Mouse (Mus musculus): ENCODE results near the gene Grip1. TPM values are rescaled to one million over a fixed set of nuclear protein-coding genes. Genes with fewer than 3 reads are reported as not detected.

Grip1 gene
- total RNA-seq, 1 experiment from 2014 or later: not detected

DNA sequence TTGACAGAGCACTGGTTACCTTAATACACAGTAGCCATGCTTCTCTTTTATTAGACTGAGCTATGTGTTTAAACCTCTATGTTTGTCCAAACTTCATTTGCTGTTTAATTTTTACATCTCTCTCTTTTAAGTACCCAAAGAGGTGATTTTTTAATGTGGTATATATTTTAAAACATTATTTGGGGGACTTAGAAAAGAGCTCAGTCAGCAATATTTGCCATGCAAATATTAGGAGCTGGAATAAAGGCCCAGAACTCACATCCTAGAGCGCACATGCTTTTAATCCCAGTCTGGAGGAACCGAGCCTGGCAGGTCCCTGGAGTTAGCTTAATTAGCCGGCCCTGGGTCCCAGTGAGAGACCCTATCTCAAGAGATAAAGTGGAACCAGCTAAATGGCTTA, 507.3 kb downstream of the Grip1 start:
- no peak for ATAC-seq (ENCODE audit: extremely low read depth, insufficient number of reproducible peaks, low FRiP score, poor library complexity, severe bottlenecking)

DNA sequence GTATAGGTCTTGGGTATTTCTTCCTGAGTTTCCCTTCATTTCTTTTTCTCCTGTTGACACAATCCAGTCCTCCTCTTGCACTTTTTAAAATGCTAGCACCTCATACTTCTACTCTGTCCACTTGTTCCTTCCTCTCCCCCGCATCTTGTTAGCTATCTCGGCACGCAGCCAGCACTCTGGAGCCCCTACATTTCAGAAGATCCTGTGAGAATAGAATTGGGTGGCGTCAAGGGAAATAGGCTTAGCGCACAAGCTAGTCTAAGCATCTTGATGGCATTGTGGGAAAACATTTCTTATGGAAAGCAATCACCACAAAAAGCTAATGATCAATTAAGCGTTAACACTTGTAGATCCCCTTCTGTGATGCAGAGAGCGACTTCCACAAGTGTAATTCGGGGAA, 512.7 kb downstream of the Grip1 start:
- ATAC-seq (ENCODE audit: extremely low read depth, insufficient number of reproducible peaks, low FRiP score, poor library complexity, severe bottlenecking): no peak

DNA sequence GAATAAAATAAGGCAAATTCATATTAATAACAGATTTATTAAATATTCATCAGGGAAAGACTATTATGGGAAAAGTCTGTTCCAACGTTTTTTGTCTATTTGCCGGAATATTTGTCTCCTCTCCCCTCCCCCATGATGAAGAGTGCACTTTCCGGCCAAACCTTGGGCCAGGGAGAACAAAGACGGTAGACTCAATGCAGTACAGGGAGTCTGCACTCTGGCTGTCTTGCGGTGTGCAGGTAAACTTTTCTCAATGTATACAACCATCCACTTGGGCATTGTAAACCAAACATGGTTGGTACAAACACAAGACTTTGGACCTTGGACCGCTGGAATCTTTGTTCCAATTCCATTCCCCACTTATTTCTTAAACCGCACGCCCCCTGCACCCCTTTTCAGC, 525.8 kb downstream of the Grip1 start:
- no peak for ATAC-seq (ENCODE audit: extremely low read depth, insufficient number of reproducible peaks, low FRiP score, poor library complexity, severe bottlenecking)

DNA sequence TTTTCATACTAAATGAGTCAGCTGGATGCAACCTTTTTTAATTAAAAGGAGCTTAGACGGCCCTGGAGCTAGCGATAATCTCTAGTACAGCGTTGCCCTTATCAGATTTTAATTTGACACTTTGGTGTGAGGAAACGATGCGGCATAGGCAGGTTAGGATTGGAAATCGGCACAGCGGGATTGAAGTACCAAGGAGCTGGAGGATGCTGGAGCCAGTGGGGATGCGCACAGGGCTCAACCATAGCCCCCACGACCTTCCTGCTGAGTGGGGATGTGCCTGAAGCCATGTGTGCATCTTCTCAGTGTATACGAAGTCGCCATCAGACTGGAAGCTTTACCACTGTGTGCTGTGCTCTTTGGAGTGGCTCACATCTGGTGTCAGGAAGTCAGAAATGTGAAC, 526.4 kb downstream of the Grip1 start:
- no peak for ATAC-seq (ENCODE audit: extremely low read depth, insufficient number of reproducible peaks, low FRiP score, poor library complexity, severe bottlenecking)

DNA sequence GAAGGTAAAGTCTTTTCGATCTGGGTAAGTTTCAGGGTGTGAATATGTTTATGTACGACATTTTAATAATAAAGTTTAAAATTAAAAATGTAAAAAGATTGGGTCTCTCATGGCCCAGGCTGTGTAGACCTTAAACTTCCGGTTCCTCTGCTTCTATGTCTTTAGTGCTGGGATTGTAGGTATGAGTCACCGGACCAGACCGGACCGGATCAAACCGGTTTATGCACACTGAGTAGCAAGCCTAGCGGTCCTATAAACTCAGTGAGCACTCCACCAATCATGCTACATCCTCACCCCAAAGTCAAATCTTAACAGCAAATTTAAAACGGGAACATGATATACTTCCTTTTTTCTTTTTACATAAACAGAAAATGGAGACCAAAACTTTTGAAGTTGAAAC, 530.7 kb downstream of the Grip1 start:
- ATAC-seq (ENCODE audit: extremely low read depth, insufficient number of reproducible peaks, low FRiP score, poor library complexity, severe bottlenecking): no peak

DNA sequence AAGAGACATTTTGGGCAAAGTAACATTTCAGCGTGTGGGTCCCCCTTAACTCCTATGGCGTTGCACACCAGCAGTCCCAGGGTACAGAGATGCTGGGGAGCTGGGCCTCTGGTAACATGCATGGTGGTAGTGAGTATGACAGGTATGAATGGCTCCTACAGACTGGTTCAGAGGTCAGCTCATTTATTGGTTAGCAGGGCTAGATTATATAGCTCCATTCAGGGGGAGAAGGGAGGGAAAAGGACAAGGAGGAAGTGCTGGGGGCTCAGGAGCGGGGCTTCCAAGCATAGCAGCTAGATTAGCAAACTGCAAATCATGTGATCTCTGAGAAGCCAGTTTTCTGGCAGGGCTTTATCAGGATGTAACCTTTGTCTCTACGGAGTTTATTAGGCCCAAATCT, 544.8 kb downstream of the Grip1 start:
- no peak for ATAC-seq (ENCODE audit: extremely low read depth, insufficient number of reproducible peaks, low FRiP score, poor library complexity, severe bottlenecking)

DNA sequence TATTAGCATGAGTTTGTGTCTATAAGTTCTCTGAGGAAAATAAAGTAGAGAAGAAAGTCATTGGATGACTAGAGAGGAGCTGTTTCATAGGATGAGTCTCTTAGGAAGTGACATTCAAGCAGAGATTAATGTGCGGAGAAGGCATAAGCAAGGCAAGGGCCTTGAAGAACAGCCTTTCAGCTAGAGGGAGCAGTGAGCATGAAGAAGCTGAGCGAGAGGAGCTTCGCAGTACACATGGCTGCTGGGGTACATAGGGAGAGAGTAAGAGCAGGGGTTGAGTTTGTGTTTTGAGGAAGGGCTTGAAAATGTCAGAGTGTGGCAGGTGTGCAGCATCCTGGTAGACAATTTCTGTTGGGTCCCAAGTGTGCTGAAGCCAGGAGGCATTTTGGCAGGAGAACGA, 548.5 kb downstream of the Grip1 start:
- ATAC-seq (ENCODE audit: extremely low read depth, insufficient number of reproducible peaks, low FRiP score, poor library complexity, severe bottlenecking): no peak

DNA sequence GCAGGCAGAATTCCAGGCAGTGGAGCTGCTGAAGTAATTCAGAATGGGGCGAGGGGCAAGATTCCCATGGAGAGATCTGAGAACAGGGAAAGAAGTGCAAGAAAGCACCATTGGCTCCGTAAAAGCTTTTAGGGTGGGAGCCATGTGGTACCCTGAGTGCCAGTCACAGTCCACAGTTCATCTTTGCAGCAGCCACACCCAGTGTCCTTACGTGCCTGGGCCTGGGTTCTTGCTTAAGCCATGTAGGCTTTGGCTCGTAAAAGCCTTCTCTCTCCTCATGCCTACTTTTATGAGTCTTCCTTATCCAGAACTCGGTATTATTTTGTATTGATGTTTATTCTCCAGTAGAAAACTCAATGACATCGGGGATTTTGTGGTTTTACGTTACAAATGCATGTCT, 550.5 kb downstream of the Grip1 start:
- no peak for ATAC-seq (ENCODE audit: extremely low read depth, insufficient number of reproducible peaks, low FRiP score, poor library complexity, severe bottlenecking)

DNA sequence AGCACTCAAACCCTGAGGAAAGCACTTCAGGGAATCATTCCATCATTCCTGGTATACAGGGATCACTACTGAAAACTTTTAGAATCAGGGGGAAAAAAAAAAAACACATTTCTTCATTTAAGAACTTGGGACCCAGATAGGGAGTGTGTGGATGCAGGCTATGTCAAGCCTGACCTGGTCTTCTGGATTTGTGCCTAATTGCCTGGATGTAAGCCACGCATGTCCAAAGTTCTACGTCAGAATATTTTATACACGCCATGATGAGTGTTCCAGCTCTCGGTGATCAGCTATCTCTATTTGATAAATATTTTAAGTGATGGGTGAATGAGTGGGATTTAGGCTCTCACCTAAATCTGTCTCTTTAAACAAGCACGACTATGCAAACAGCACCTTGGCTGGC, 552.0 kb downstream of the Grip1 start:
- ATAC-seq (ENCODE audit: extremely low read depth, insufficient number of reproducible peaks, low FRiP score, poor library complexity, severe bottlenecking): no peak

DNA sequence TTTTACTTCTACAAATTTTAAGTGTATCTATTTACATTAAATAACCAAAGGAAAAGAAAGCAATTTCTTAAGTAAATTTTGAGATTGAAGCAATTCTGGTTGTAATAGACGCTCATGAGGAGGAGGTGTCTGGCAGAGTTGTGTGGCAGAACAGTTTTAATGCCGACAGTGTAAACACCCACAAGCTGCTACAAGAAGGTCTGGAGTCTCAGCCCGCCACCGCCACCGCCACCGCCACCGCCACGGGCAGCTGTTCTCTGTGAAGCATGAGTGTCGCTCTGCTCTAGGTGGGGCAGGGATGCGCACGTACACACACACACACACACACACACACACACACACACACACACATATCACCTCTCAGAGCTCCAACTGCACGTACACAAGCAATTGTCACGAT, 558.7 kb downstream of the Grip1 start:
- ATAC-seq (ENCODE audit: extremely low read depth, insufficient number of reproducible peaks, low FRiP score, poor library complexity, severe bottlenecking): no peak

DNA sequence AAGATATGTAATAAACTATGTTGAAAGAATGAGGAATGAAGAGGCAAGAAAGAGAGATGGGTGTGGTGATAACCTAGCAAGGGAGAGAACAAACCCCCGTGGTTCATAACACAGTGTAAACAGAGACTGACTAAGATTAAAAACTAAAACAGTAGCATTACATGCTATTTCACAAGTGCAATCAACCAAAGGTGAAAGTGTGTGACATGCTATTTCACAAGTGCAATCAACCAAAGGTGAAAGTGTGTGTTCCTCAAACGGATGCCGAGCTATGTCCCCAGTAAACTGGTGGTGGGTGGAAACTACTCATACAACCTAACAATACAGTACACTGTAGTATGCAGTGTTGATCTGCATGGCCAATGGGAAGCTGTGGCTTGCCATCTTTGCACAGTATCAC, 561.5 kb downstream of the Grip1 start:
- ATAC-seq (ENCODE audit: extremely low read depth, insufficient number of reproducible peaks, low FRiP score, poor library complexity, severe bottlenecking): no peak

DNA sequence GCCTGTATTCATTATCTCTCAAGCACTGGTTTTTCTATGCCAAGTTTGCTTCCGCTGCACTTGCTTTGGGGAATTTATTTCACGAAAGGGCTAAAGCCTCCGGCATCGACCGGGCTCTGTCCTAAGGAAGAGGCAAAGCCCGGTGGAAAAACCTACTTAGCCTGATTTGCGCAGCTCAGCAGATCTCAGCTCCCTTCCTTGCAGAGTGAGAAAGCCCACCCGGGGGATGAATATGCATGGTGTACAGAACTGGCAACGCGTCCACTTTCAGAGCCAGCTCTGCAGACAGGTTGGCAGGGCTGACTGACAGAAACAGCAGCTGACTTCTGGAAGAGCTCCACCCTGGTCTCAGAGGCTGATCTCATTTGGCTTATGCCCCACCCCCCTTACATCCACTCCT, 572.8 kb downstream of the Grip1 start:
- ATAC-seq (ENCODE audit: extremely low read depth, insufficient number of reproducible peaks, low FRiP score, poor library complexity, severe bottlenecking): no peak

DNA sequence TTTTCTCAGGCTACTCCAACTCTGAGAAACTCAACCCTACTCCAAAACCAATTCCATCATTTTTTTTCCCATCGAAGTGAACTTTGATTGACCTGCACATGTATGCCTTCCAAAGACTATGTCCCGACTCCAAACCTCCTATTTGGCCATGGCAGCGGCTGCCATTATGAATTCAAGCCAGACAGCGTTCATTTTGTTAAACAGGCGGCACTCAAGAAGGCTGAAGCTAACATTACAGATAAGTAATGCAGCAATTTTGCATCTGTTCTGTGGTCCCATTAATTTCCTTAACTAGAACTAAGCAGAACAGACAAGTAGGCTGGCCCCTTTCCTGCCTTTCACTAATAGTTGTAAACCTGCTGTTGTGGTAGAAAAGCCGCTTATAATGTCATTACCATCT, 577.3 kb downstream of the Grip1 start:
- no peak for ATAC-seq (ENCODE audit: extremely low read depth, insufficient number of reproducible peaks, low FRiP score, poor library complexity, severe bottlenecking)

DNA sequence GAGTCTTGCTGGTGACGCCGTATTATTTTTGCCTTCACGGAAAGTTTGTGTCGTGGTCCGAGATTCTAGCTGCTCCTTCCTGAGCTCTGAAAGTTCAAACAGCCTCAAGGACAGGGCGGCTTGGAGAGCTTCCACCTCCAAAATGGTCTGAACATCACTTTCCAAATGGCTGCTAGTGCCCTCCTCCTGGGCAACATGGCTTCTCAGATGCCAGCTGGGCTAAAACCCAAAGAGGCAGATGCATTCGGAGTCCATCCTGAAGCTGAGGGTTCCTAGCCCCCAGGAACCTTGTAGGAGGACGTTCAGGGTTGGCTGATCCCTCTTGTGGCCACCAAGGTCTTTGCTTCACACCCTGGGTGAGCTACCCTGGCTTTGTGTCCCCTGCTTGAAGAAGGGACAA, 577.7 kb downstream of the Grip1 start:
- ATAC-seq (ENCODE audit: extremely low read depth, insufficient number of reproducible peaks, low FRiP score, poor library complexity, severe bottlenecking): no peak

DNA sequence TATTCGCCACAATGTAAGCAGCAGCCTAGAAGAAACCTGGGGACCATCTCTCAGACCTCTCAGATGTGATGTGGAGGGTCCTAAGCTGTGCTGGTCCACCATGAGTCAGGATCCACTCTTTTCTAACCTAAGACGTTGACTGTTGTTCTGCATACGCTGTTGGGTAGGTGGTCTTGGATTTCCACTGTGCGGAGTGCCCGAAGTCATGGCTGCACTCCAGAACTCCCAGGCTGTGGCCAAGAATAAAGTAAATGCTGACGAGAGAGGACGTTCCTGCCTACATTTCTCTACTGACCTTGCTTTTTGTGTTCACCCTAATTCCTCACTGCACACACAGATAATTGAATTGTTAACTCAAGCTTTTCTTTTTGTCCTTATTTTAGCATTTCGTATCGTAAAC, 580.2 kb downstream of the Grip1 start:
- ATAC-seq (ENCODE audit: extremely low read depth, insufficient number of reproducible peaks, low FRiP score, poor library complexity, severe bottlenecking): no peak

DNA sequence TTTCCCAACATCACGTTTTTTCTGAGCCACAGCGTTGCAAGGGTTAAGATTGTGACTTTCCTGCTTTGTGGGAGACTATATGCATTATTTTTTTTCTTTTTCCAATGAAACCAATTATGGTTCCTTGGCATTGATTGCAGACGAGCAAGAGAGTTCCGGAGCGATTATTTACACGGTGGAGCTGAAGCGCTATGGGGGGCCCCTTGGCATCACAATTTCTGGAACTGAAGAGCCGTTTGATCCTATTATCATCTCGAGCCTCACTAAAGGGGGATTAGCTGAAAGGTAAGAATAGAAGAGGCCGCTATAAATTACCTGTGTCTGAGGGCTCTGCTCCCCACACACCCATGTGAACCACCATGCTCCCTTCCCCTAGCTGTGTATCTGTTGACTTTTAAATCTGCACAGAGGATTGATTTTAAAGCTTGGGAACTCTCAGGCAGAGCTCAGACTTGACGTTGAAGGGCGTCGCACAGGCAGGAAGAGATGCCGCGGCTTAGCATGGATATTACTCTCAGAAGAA, 581.6 kb downstream of the Grip1 start:
- ATAC-seq (ENCODE audit: extremely low read depth, insufficient number of reproducible peaks, low FRiP score, poor library complexity, severe bottlenecking): no peak

DNA sequence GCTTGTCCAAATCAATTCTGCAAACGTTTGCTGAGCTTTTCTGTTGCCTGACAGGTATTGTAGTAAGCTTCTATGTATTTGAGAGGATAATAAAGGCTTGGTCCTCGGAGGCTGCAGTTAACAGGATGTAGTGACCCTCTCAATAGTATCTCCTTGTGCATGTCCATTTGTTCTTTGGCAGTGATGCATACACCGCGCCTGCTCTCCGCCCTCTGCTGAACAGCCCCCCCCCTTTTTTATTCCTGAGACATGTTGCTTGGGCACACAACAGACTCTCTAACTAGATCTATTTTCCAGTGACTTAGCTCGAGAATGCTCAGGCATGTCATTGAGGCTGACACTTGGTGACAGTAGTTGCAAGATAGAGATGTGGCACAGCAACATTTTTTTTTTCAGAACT, 582.2 kb downstream of the Grip1 start:
- no peak for ATAC-seq (ENCODE audit: extremely low read depth, insufficient number of reproducible peaks, low FRiP score, poor library complexity, severe bottlenecking)

DNA sequence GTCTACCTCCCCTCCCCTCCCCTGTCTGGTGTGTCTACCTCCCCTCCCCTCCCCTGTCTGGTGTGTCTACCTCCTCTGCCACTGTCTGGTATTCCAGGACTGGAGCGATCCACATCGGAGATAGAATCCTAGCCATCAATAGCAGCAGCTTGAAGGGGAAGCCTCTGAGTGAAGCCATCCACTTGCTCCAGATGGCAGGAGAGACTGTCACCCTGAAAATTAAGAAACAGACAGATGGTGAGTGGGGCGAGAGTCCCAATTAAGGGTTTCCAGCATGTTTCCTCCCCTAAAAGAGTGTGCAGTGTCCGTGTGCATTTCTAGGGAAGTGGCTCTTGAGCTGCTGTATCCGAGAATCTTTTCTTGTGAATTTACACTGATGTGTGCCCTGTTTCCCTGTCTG, 584.6 kb downstream of the Grip1 start:
- ATAC-seq (ENCODE audit: extremely low read depth, insufficient number of reproducible peaks, low FRiP score, poor library complexity, severe bottlenecking): no peak

DNA sequence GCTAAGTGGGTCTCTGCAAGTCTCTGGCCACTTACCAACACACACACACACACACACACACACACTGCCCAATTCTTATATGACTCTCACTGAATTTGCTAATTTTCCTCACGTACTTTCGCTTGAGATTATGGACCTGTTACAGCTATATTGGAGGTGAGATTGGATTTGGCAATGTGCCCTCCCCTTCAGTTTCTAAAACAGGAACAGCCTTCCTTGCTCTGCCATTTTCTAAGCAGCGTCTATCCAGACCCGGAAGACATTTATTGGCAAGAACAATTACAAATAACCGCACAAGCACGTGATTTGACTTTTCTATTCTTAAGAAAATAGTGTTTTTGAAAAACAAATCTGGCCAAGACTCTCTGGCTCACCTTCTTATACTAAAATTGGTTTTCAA, 590.6 kb downstream of the Grip1 start:
- ATAC-seq (ENCODE audit: extremely low read depth, insufficient number of reproducible peaks, low FRiP score, poor library complexity, severe bottlenecking): no peak

DNA sequence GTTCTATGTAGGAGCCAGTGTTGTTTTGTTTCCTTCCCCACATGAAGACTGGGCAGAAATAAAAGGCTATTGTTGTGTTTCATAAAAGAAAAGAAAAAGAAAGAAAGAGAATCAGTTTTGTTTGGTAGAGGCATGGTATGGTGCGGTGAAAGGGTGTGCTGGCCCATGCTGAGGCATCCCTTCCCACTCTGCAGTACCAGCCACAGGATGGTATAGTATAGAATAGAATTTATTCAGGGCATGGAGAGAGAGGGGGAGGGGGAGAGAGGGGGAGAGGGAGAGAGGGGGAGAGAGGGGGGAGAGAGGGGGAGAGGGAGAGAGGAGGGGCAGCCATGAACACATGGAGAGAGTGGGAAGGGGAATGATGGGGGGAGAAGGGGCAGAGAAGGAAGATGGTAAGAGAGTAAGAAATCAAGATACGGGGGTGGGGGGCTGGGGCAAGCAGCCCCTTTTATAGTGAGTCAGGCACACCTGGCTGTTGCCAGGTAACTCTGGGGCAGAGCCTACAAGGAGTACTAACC, 591.1 kb downstream of the Grip1 start:
- no peak for ATAC-seq (ENCODE audit: extremely low read depth, insufficient number of reproducible peaks, low FRiP score, poor library complexity, severe bottlenecking)

DNA sequence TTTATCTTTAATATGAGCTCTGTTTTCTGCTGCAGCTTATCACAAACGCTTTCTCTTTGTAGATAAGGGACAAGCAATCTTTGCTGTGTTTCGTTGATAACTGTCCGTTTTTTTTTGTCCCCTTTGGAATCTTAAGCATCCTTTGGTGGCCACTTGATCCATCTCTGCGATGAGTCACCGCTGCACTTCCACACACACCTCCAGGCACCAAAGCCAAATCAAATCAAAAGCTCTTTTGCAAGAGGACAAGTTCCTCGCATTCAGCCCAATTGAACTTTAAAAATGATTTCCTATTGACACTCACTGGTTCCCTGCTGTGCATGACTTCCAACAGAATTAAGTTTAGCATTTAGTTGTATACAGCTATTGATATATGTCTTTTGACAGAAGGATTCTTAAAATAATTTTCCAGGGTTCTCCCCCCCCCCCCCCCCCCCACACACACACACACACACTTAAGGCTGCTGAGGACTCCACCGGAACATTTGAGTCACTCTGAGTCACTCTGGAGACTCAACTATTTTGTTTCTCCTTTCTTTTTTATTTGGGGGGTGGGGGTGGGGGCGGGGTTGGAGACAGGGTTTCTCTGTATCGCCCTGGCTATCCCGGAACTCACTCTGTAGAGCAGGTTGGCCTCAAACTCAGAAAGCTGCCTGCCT, 607.1 kb downstream of the Grip1 start:
- ATAC-seq (ENCODE audit: extremely low read depth, insufficient number of reproducible peaks, low FRiP score, poor library complexity, severe bottlenecking): no peak
